Mouse (Mus musculus) frontal cortex, postnatal 14 days (tissue): ENCODE measurements around the gene Vmn2r60.
"Not testable (repeated sequence)": the region's sequence is repeated elsewhere in the genome, so short reads cannot be mapped to it uniquely, and the experiment has no call there.

ENCODE experiments used
- DNase-seq, 2 experiments: peaks; one replicate each; pipeline ENCODE4 v3.0.0; 2022; ENCODE audit warnings: low spot score in 2 of 2

Gene Vmn2r60

GRCm38 (mm10) chr7:42107470-42107869 is at the start of gene Vmn2r60:
Gene Vmn2r60, plus strand, starts transcription at chr7:42107770.
- DNase-seq = no peak

DNA sequence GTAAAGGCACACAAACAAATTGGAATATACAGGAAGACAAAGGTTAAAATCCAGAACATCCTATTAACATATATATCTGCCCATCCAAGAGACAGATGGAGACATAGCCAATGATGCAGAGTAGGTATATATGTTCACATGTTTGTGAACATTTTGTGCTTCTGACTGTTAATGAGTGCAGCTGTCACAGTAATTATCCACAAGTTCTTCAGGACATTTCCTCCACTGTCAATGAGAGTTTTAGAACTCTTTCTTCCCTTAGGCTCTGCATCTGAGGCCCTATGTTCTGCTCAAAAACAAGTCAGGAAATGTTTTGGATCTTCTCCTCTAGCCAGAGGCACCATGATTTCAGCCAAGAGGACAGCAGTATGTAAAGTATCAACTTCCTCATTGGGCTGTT is 48.6 kb upstream of the Vmn2r60 start, which contains the start of gene Vmn2r59:
Gene Vmn2r59, minus strand, starts transcription at position 101 of the 400 bp plus-strand sequence.
- DNase-seq = no peak

- DNase-seq = not testable (repeated sequence)
Measured at GRCm38 (mm10) chr7:42107061-42107460, 509 bp upstream of the Vmn2r60 start.
